Mouse (Mus musculus) testis, adult 2 months (tissue): ENCODE measurements around the gene Actg1.

Experiments used
- CTCF ChIP-seq: fragments of 200-500 bp; IDR thresholded peaks from 2 replicates; pipeline ENCODE4 v1.5.1; 2012; ENCODE audit warnings: low read depth, mild to moderate bottlenecking, inconsistent platforms, low read length, moderate library complexity; ENCODE audit not compliant: control insufficient read depth, insufficient read depth, insufficient replicate concordance
- POLR2A ChIP-seq: fragments of 200-500 bp; IDR thresholded peaks from 2 replicates; pipeline ENCODE4 v1.6.1; 2012; ENCODE audit warnings: low read depth, mild to moderate bottlenecking, inconsistent platforms, low read length, moderate library complexity; ENCODE audit not compliant: control insufficient read depth

DNA sequence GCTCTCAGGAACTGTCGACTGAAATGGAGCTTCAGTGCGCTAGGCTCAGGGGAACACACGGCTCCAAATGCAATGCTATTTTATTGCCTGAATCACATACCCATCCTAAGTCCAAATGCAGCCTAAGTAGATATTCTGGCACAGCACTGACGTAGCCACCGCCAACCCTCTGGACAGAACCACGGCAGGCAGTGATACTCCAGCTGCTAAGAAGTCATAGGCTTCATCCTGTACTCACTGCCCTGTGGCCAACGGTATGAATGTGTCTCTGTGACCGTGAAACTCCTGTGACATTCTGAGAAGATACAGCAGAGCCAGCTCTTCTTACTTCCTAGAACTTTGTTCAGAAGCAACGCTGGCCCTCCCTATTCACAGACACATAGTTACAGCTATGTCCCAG lies 40.2 kb upstream of the Actg1 start:
- TF ChIP-seq CTCF (no peak), POLR2A (no peak)
